Mouse (Mus musculus) MEL (cell line): Measurements from ENCODE around the gene Mapre1. TPM values are rescaled to one million over a fixed set of nuclear protein-coding genes. Genes with fewer than 3 reads are reported as not detected.

ENCODE experiments used
- DNase-seq: peaks from one replicate; pipeline ENCODE4 v3.0.0; 2011; ENCODE audit warnings: low read depth, low spot score
- H3K27ac ChIP-seq: 2 replicates; pipeline ENCODE4 v1.5.1; 2012; ENCODE audit warnings: low read depth, mild to moderate bottlenecking, control low read depth, low read length, moderate library complexity; ENCODE audit not compliant: control insufficient read depth
- H3K27me3 ChIP-seq, 2 experiments: fragments of 150-350 bp in 1 of 2; sonication (generic) in 1 of 2; 2 replicates each; pipeline ENCODE4 v1.6.1; 2012; ENCODE audit warnings: low read length in 2 of 2, mild to moderate bottlenecking in 2 of 2, improper control_type of control experiment in 1 of 2, moderate library complexity in 1 of 2; ENCODE audit not compliant: insufficient read depth in 2 of 2, control insufficient read depth in 1 of 2
- H3K36me3 ChIP-seq, 2 experiments: 2 replicates each; pipeline ENCODE4 v1.6.1; 2012 to 2014; ENCODE audit warnings: low read length in 2 of 2, improper control_type of control experiment in 1 of 2, inconsistent platforms in 1 of 2, mild to moderate bottlenecking in 1 of 2; ENCODE audit not compliant: insufficient read depth in 2 of 2, control insufficient read depth in 1 of 2
- H3K4me1 ChIP-seq, 2 experiments: fragments of 150-350 bp in 1 of 2; sonication (generic) in 1 of 2; 2 replicates each; pipeline ENCODE4 v1.6.1; 2012; ENCODE audit warnings: low read length in 2 of 2, improper control_type of control experiment in 1 of 2, mild to moderate bottlenecking in 1 of 2; ENCODE audit not compliant: insufficient read depth in 2 of 2, control insufficient read depth in 1 of 2
- H3K4me3 ChIP-seq, 2 experiments: fragments of 150-350 bp in 1 of 2; sonication (generic) in 1 of 2; 2 replicates each; pipeline ENCODE4 v1.5.1; 2012; ENCODE audit warnings: low read depth in 2 of 2, low read length in 2 of 2, mild to moderate bottlenecking in 2 of 2, moderate library complexity in 2 of 2, control low read depth in 1 of 2, improper control_type of control experiment in 1 of 2; ENCODE audit not compliant: control insufficient read depth in 1 of 2, insufficient read depth in 1 of 2
- H3K79me2 ChIP-seq: 2 replicates; pipeline ENCODE4 v1.6.1; 2012; ENCODE audit warnings: mild to moderate bottlenecking, low read length, moderate library complexity; ENCODE audit not compliant: control insufficient read depth, poor library complexity, insufficient read depth
- H3K9ac ChIP-seq: 2 replicates; pipeline ENCODE4 v1.6.1; 2012; ENCODE audit warnings: low read depth, mild to moderate bottlenecking, control low read depth, low read length, moderate library complexity; ENCODE audit not compliant: control insufficient read depth, poor library complexity, severe bottlenecking
- H3K9me3 ChIP-seq: fragments of 150-350 bp; sonication (generic); replicated peaks from 2 replicates; pipeline ENCODE4 v1.6.1; 2012; ENCODE audit warnings: mild to moderate bottlenecking, low read length, improper control_type of control experiment, moderate library complexity; ENCODE audit not compliant: insufficient read depth
- BHLHE40 ChIP-seq: IDR thresholded peaks from 2 replicates; pipeline ENCODE4 v1.6.1; 2012; ENCODE audit warnings: low read depth, mild to moderate bottlenecking, inconsistent platforms, low read length, improper control_type of control experiment, borderline replicate concordance
- CHD2 ChIP-seq: IDR thresholded peaks from 2 replicates; pipeline ENCODE4 v1.6.1; 2011; ENCODE audit warnings: low read length, improper control_type of control experiment
- CTCF ChIP-seq, 3 experiments: IDR thresholded peaks in 2 of 3; conservative IDR thresholded peaks in 1 of 3; 2 replicates each; pipeline ENCODE4 v1.5.1; 2011 to 2012; ENCODE audit warnings: low read length in 3 of 3, low read depth in 2 of 3, mild to moderate bottlenecking in 2 of 3, improper control_type of control experiment in 1 of 3, inconsistent platforms in 1 of 3, mixed read lengths in 1 of 3, moderate library complexity in 1 of 3; ENCODE audit not compliant: control insufficient read depth in 1 of 3, insufficient read depth in 1 of 3, poor library complexity in 1 of 3, severe bottlenecking in 1 of 3
- E2F4 ChIP-seq: IDR thresholded peaks from 2 replicates; pipeline ENCODE4 v1.6.1; 2011; ENCODE audit warnings: low read depth, low read length, improper control_type of control experiment, borderline replicate concordance
- ETS1 ChIP-seq: IDR thresholded peaks from 2 replicates; pipeline ENCODE4 v1.6.1; 2012; ENCODE audit warnings: low read depth, mild to moderate bottlenecking, inconsistent platforms, low read length, improper control_type of control experiment, moderate library complexity
- GABPA ChIP-seq: IDR thresholded peaks from 2 replicates; pipeline ENCODE4 v1.6.1; 2012; ENCODE audit warnings: low read depth, mild to moderate bottlenecking, inconsistent platforms, low read length, improper control_type of control experiment, moderate library complexity
- GATA1 ChIP-seq: IDR thresholded peaks from 2 replicates; pipeline ENCODE4 v1.6.1; 2011; ENCODE audit warnings: low read depth, low read length, improper control_type of control experiment
- HCFC1 ChIP-seq: IDR thresholded peaks from 2 replicates; pipeline ENCODE4 v1.6.1; 2012; ENCODE audit warnings: low read depth, mild to moderate bottlenecking, inconsistent platforms, low read length, improper control_type of control experiment, moderate library complexity
- KAT2A ChIP-seq: conservative IDR thresholded peaks from 2 replicates; pipeline ENCODE4 v1.6.1; 2012; ENCODE audit warnings: low read depth, low read length, improper control_type of control experiment, inconsistent platforms
- MAFK ChIP-seq: IDR thresholded peaks from 2 replicates; pipeline ENCODE4 v1.6.1; 2011; ENCODE audit warnings: low read depth, mild to moderate bottlenecking, low read length, improper control_type of control experiment, borderline replicate concordance
- MAZ ChIP-seq: IDR thresholded peaks from 2 replicates; pipeline ENCODE4 v1.6.1; 2012; ENCODE audit warnings: low read depth, mild to moderate bottlenecking, inconsistent platforms, low read length, improper control_type of control experiment
- MEF2A ChIP-seq: IDR thresholded peaks from 2 replicates; pipeline ENCODE4 v1.6.1; 2014; ENCODE audit warnings: low read depth, mild to moderate bottlenecking, inconsistent platforms, low read length, improper control_type of control experiment; ENCODE audit not compliant: poor library complexity, insufficient replicate concordance, severe bottlenecking; ENCODE audit errors: extremely low read depth
- MXI1 ChIP-seq: IDR thresholded peaks from 2 replicates; pipeline ENCODE4 v1.6.1; 2011; ENCODE audit warnings: mild to moderate bottlenecking, low read depth, low read length, improper control_type of control experiment
- MYB ChIP-seq: IDR thresholded peaks from 2 replicates; pipeline ENCODE4 v1.6.1; 2011; ENCODE audit warnings: mild to moderate bottlenecking, low read depth, low read length, improper control_type of control experiment
- MYC ChIP-seq: IDR thresholded peaks from 2 replicates; pipeline ENCODE4 v1.6.1; 2011; ENCODE audit warnings: low read depth, mild to moderate bottlenecking, low read length, improper control_type of control experiment, moderate library complexity
- NRF1 ChIP-seq: IDR thresholded peaks from 2 replicates; pipeline ENCODE4 v1.6.1; 2014; ENCODE audit warnings: low read depth, mild to moderate bottlenecking, inconsistent platforms, low read length, improper control_type of control experiment, moderate library complexity; ENCODE audit not compliant: poor library complexity, insufficient read depth, severe bottlenecking
- POLR2A ChIP-seq, 2 experiments: IDR thresholded peaks; 2 replicates each; pipeline ENCODE4 v1.6.1; 2011 to 2012; ENCODE audit warnings: low read length in 2 of 2, mild to moderate bottlenecking in 2 of 2, control low read depth in 1 of 2, improper control_type of control experiment in 1 of 2, low read depth in 1 of 2, moderate library complexity in 1 of 2; ENCODE audit not compliant: control insufficient read depth in 1 of 2, insufficient read depth in 1 of 2, poor library complexity in 1 of 2
- POLR2AphosphoS2 ChIP-seq: IDR thresholded peaks from 2 replicates; pipeline ENCODE4 v1.6.1; 2011; ENCODE audit warnings: low read length, improper control_type of control experiment
- POLR2AphosphoS5 ChIP-seq: IDR thresholded peaks from 2 replicates; pipeline ENCODE4 v1.6.1; 2012; ENCODE audit warnings: low read depth, borderline replicate concordance, mild to moderate bottlenecking, inconsistent platforms, low read length, moderate library complexity, mixed read lengths
- RAD21 ChIP-seq: IDR thresholded peaks from 2 replicates; pipeline ENCODE4 v1.6.1; 2011; ENCODE audit warnings: mild to moderate bottlenecking, low read depth, low read length, improper control_type of control experiment
- RCOR1 ChIP-seq: IDR thresholded peaks from 2 replicates; pipeline ENCODE4 v1.6.1; 2012; ENCODE audit warnings: low read depth, mild to moderate bottlenecking, inconsistent platforms, low read length, improper control_type of control experiment
- SIN3A ChIP-seq: IDR thresholded peaks from 2 replicates; pipeline ENCODE4 v1.6.1; 2012; ENCODE audit warnings: low read length, improper control_type of control experiment, inconsistent platforms
- SMC3 ChIP-seq: IDR thresholded peaks from 2 replicates; pipeline ENCODE4 v1.6.1; 2011; ENCODE audit warnings: low read depth, low read length, improper control_type of control experiment
- TAL1 ChIP-seq: IDR thresholded peaks from 2 replicates; pipeline ENCODE4 v1.6.1; 2012; ENCODE audit warnings: mild to moderate bottlenecking, inconsistent platforms, low read length, moderate library complexity, mixed read lengths
- TBP ChIP-seq: IDR thresholded peaks from 2 replicates; pipeline ENCODE4 v1.8.0; 2011; ENCODE audit warnings: low read depth, low read length, improper control_type of control experiment
- TCF12 ChIP-seq: IDR thresholded peaks from 2 replicates; pipeline ENCODE4 v1.6.1; 2014; ENCODE audit warnings: low read depth, mild to moderate bottlenecking, inconsistent platforms, low read length, improper control_type of control experiment, moderate library complexity
- UBTF ChIP-seq: IDR thresholded peaks from 2 replicates; pipeline ENCODE4 v1.6.1; 2012; ENCODE audit warnings: low read depth, mild to moderate bottlenecking, inconsistent platforms, low read length, improper control_type of control experiment, moderate library complexity, borderline replicate concordance; ENCODE audit not compliant: insufficient read depth
- USF2 ChIP-seq, 2 experiments: IDR thresholded peaks; 2 replicates each; pipeline ENCODE4 v1.6.1; 2011 to 2012; ENCODE audit warnings: improper control_type of control experiment in 2 of 2, low read length in 2 of 2, borderline replicate concordance in 1 of 2, inconsistent platforms in 1 of 2, low read depth in 1 of 2, mild to moderate bottlenecking in 1 of 2; ENCODE audit not compliant: insufficient read depth in 1 of 2
- ZMIZ1 ChIP-seq: IDR thresholded peaks from 2 replicates; pipeline ENCODE4 v1.6.1; 2012; ENCODE audit warnings: low read depth, mild to moderate bottlenecking, inconsistent platforms, low read length, improper control_type of control experiment, moderate library complexity
- ZNF384 ChIP-seq: IDR thresholded peaks from 2 replicates; pipeline ENCODE4 v1.6.1; 2012; ENCODE audit warnings: low read depth, mild to moderate bottlenecking, inconsistent platforms, low read length, improper control_type of control experiment
- polyA plus RNA-seq, 2 experiments: library from polyadenylated mRNA; stranded (reverse) in 1 of 2; unstranded in 1 of 2; fragments of >175 nt in 1 of 2; fragments of >200 nt in 1 of 2; gene quantifications; 2 replicates each; pipeline versions ENCODE4 v1.2.1 to v1.2.4; 2012; ENCODE audit warnings: low replicate concordance in 2 of 2, low read depth in 1 of 2; ENCODE audit not compliant: insufficient read length in 2 of 2, insufficient read depth in 1 of 2, missing spikeins in 1 of 2
- total RNA-seq: library from RNA; depleted of rRNA; stranded (reverse); fragments of 300-350 nt; gene quantifications from 2 replicates; pipeline ENCODE4 v1.2.3, GENCODE M21; 2012

Gene Mapre1
- total and polyA plus RNA-seq, 3 experiments: 57.7 to 94.8 TPM; not detected in 1

DNA sequence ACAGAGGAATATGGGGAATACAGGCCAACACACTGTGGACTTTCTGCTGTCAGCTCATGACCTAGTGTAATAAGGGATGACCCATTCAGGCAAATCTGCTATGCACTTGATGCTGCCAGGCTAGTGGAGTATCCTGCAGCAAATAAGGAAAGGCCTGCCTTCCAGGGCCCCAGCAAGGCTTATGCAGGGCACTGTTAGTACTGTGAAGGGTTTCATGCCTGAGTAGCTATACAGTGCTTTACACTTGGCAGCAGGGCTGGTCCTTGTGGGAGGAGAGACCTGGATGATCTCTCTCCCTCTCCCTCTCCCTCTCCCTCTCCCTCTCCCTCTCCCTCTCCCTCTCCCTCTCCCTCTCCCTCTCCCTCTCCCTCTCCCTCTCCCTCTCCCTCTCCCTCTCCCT is 52.3 kb downstream of the Mapre1 start:
- H3K4me3 ChIP-seq: no peak overlapping the region
- H3K27ac ChIP-seq: no peak overlapping the region
- no peaks in the 10 kb centered on the region for H3K9me3 ChIP-seq
- no peaks in the 10 kb centered on the region for H3K36me3 ChIP-seq
- no peak for TF ChIP-seq ZNF384
- no peak for TF ChIP-seq MYB
- no peak for TF ChIP-seq KAT2A
- no peak for TF ChIP-seq TCF12
- TF ChIP-seq TBP: no peak
- TF ChIP-seq BHLHE40: no peak
- no peak for TF ChIP-seq SIN3A
- no peak for TF ChIP-seq MYC
- TF ChIP-seq TAL1: no peak
- no peak for TF ChIP-seq ZMIZ1
- no peak for TF ChIP-seq MEF2A
- no peak for TF ChIP-seq POLR2AphosphoS2
- TF ChIP-seq ETS1: no peak
- TF ChIP-seq CTCF (IDR thresholded peaks at IDR 0.05 in 2 of 3, conservative IDR thresholded peaks at IDR 0.05 in 1 of 3; ENCODE audit: control insufficient read depth in 1 of 3, insufficient read depth in 1 of 3, low read depth in 2 of 3, low read length in 3 of 3, poor library complexity in 1 of 3, severe bottlenecking in 1 of 3): no peak
- TF ChIP-seq MAFK: no peak
- no peaks in the 10 kb centered on the region for H3K79me2 ChIP-seq
- peaks cover 0 to 2% of the 10 kb centered on the region in 2 experiments; a peak in 2 of 4 replicates for H3K27me3 ChIP-seq
- no peaks in the 10 kb centered on the region for H3K4me1 ChIP-seq
- no peak for DNase-seq
- no peak overlapping the region for H3K9ac ChIP-seq

DNA sequence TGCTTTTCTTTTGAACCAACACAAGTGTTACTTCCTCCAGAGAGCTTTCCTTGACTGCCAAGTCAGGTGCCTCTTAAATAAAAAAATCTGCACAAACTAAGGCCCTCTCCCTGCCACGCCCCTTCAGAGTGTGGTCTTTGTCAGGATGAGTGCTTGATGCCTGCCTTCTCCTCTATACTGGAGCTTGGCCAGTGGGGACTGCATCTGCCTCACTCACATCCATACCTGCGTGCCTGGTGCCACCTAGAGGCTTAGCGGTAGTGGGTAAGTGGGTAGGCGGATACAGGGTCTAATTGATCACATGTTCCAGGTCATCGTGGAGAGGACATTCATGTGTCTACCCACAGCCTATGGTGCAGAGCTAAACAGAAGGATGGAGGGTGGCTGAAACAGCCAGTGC is 54.0 kb downstream of the Mapre1 start:
- DNase-seq: peak; percentile 45
- peaks cover 0 to 2% of the 10 kb centered on the region in 2 experiments; a peak in 2 of 4 replicates for H3K27me3 ChIP-seq
- peak; percentile 39 to 74 (median 68); a peak in 5 of 6 replicates for TF ChIP-seq CTCF (IDR thresholded peaks at IDR 0.05 in 2 of 3, conservative IDR thresholded peaks at IDR 0.05 in 1 of 3; ENCODE audit: control insufficient read depth in 1 of 3, insufficient read depth in 1 of 3, low read depth in 2 of 3, low read length in 3 of 3, poor library complexity in 1 of 3, severe bottlenecking in 1 of 3)
- no peak for TF ChIP-seq POLR2A (IDR thresholded peaks at IDR 0.05; ENCODE audit: control insufficient read depth in 1 of 2, insufficient read depth in 1 of 2, low read depth in 1 of 2, low read length in 2 of 2, poor library complexity in 1 of 2)
- TF ChIP-seq CHD2: no peak
- no peak for TF ChIP-seq GABPA
- no peak for TF ChIP-seq UBTF
- TF ChIP-seq HCFC1: no peak
- no peak for TF ChIP-seq BHLHE40
- TF ChIP-seq RAD21: peak; percentile 76
- no peak for TF ChIP-seq ZNF384
- no peak for TF ChIP-seq E2F4
- TF ChIP-seq USF2 (IDR thresholded peaks at IDR 0.05; ENCODE audit: borderline replicate concordance in 1 of 2, insufficient read depth in 1 of 2, low read depth in 1 of 2, low read length in 2 of 2): no peak
- no peak for TF ChIP-seq TAL1
- TF ChIP-seq NRF1: no peak
- no peak for TF ChIP-seq ZMIZ1
- no peak for TF ChIP-seq GATA1
- peak; percentile 67 for TF ChIP-seq SMC3
- no peak for TF ChIP-seq KAT2A
- TF ChIP-seq MEF2A: no peak
- no peak for TF ChIP-seq MAZ
- no peak for TF ChIP-seq RCOR1
- TF ChIP-seq MXI1: no peak
- no peak for TF ChIP-seq POLR2AphosphoS5

More for the DNA sequence above, 54.0 kb downstream of the Mapre1 start:
- Histone ChIP-seq H3K9ac (no peak overlapping the region), H3K27ac (no peak overlapping the region), H3K9me3 (no peaks in the 10 kb centered on the region), H3K4me1 (no peaks in the 10 kb centered on the region), H3K79me2 (no peaks in the 10 kb centered on the region), H3K36me3 (no peaks in the 10 kb centered on the region), H3K4me3 (no peak overlapping the region)
